Mouse (Mus musculus): ENCODE data around the gene Creb3. TPM values are rescaled to one million over a fixed set of nuclear protein-coding genes. Genes with fewer than 3 reads are reported as not detected.
"Not testable (repeated sequence)": the region's sequence is repeated elsewhere in the genome, so short reads cannot be mapped to it uniquely, and the experiment has no call there.

Creb3 gene
- total and polyA plus RNA-seq, 2 experiments from 2014 or later = 50.4 to 85.2 TPM

DNA sequence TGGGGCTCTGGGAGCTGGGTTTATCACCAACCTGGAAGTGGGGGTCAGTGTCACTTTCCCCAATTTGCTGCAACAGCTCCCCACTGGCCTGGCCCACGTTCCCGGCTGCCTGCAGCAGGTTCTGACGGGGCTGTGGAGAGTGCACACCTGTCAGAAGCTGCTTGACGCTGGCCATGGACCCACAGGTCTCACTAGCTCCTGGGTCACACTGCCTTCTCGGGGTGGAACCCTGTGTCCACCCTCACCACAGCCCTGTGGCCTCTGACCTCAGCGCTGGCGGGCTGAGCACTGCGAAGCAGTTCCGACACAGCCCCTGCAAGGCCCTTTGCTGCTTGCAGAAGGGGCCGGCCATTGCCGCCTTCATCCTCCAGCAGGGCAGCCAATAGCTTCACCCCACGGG is 13.1 kb upstream of the Creb3 start:
- 90% methylated on average over 12 of the region's 12 CpGs for WGBS
- ATAC-seq (ENCODE audit: low FRiP score) (no peak), DNase-seq (ENCODE audit: low spot score) (no peak)
- H3K4me2 ChIP-seq (ENCODE audit: low read depth, low read length, poor library complexity, severe bottlenecking) = no peak overlapping the region
- TF ChIP-seq CTCF (IDR thresholded peaks at IDR 0.05) = no peak
- H3K4me3 ChIP-seq (ENCODE audit: low read depth, low read length) = no peak overlapping the region
- peaks cover 87% of the 10 kb centered on the region for H3K36me3 ChIP-seq (ENCODE audit: insufficient read depth, low read length)
- no peaks in the 10 kb centered on the region for H3K9me3 ChIP-seq (ENCODE audit: low read length)
- no peaks in the 10 kb centered on the region for H3K4me1 ChIP-seq (ENCODE audit: insufficient read depth, low read length)
- H3K27me3 ChIP-seq (ENCODE audit: insufficient read depth, low read length) = no peaks in the 10 kb centered on the region
- H3K27ac ChIP-seq (ENCODE audit: low read depth, low read length) = no peak overlapping the region
- no peak overlapping the region for H3K9ac ChIP-seq (replicated peaks; ENCODE audit: low read length, poor library complexity, severe bottlenecking)

- H3K36me3 ChIP-seq (ENCODE audit: insufficient read depth, low read length) = peaks cover 84% of the 10 kb centered on the region
- WGBS = 88% methylated on average over 6 of the region's 6 CpGs
- not testable (repeated sequence) for H3K4me1 ChIP-seq (ENCODE audit: insufficient read depth, low read length); H3K4me3 ChIP-seq (ENCODE audit: low read depth, low read length); H3K4me2 ChIP-seq (ENCODE audit: low read depth, low read length, poor library complexity, severe bottlenecking); H3K9ac ChIP-seq (replicated peaks; ENCODE audit: low read length, poor library complexity, severe bottlenecking); H3K27me3 ChIP-seq (ENCODE audit: insufficient read depth, low read length); H3K9me3 ChIP-seq (ENCODE audit: low read length); ATAC-seq (ENCODE audit: low FRiP score); H3K27ac ChIP-seq (ENCODE audit: low read depth, low read length); DNase-seq (ENCODE audit: low spot score)
Measured at GRCm38 (mm10) chr4:43551854-43552253, 10.3 kb upstream of the Creb3 start.

DNA sequence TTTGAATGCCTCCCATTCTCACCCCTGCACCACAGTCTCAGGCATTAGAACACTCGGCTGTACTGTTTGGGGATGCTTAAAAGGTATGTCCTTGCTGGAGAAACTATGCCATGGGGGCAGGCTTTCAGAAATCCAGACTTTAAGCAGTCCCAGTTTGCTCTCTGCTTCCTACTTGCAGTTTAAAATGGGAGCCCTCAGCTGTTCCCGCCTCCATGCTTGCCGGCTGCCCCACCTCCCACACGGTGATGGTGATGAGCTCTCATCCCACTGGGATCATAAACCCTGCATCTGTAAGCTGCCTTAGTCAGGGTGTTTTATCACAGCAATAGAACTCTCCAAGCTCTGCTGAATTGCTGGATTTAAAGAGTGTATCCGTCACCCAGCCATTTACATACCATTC is 9.7 kb upstream of the Creb3 start:
- DNase-seq (ENCODE audit: low spot score) = no peak
- Histone ChIP-seq H3K9me3 (ENCODE audit: low read length) (no peaks in the 10 kb centered on the region), H3K4me2 (ENCODE audit: low read depth, low read length, poor library complexity, severe bottlenecking) (no peak overlapping the region), H3K9ac (replicated peaks; ENCODE audit: low read length, poor library complexity, severe bottlenecking) (no peak overlapping the region), H3K27ac (ENCODE audit: low read depth, low read length) (no peak overlapping the region), H3K4me3 (ENCODE audit: low read depth, low read length) (no peak overlapping the region), H3K4me1 (ENCODE audit: insufficient read depth, low read length) (no peaks in the 10 kb centered on the region), H3K27me3 (ENCODE audit: insufficient read depth, low read length) (no peaks in the 10 kb centered on the region), H3K36me3 (ENCODE audit: insufficient read depth, low read length) (peaks cover 82% of the 10 kb centered on the region)
- WGBS = 96% methylated on average over 5 of the region's 5 CpGs
- ATAC-seq (ENCODE audit: low FRiP score) = no peak
- TF ChIP-seq CTCF (IDR thresholded peaks at IDR 0.05) = no peak

GRCm38 (mm10) chr4:43553891-43554290 is 8.2 kb upstream of the Creb3 start:
- peaks cover 67% of the 10 kb centered on the region for H3K36me3 ChIP-seq (ENCODE audit: insufficient read depth, low read length)
- H3K4me2 ChIP-seq (ENCODE audit: low read depth, low read length, poor library complexity, severe bottlenecking) = no peak overlapping the region
- H3K27ac ChIP-seq (ENCODE audit: low read depth, low read length) = no peak overlapping the region
- TF ChIP-seq CTCF (IDR thresholded peaks at IDR 0.05) = no peak
- ATAC-seq (ENCODE audit: low FRiP score) = no peak
- DNase-seq (ENCODE audit: low spot score) = no peak
- H3K4me1 ChIP-seq (ENCODE audit: insufficient read depth, low read length) = peaks cover 3% of the 10 kb centered on the region; the same call in 1 of the 2 replicates
- H3K9ac ChIP-seq (replicated peaks; ENCODE audit: low read length, poor library complexity, severe bottlenecking) = no peak overlapping the region
- no peaks in the 10 kb centered on the region for H3K9me3 ChIP-seq (ENCODE audit: low read length)
- no peak overlapping the region for H3K4me3 ChIP-seq (ENCODE audit: low read depth, low read length)
- no peaks in the 10 kb centered on the region for H3K27me3 ChIP-seq (ENCODE audit: insufficient read depth, low read length)

DNA sequence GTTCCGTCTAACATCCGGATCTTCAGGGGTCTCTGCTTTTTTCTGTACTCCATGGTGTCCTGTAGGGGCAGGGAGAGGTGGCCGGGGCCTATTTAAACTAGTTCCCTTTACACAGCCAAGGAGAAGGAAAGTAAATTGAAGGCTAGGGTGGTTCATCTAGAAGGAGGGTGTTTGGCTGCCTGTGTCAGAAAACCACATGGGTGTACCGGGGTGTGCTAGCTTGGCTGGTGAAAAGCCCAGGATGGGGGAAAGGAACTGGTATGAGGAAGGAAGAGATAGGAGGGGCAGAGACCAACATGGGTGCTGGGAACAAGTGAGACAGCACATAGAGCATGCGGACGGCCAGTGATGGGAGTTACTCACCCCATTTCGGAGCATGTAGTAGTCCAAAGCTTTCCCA is 6.2 kb upstream of the Creb3 start:
- ATAC-seq (ENCODE audit: low FRiP score) (no peak), DNase-seq (ENCODE audit: low spot score) (no peak)
- TF ChIP-seq CTCF (IDR thresholded peaks at IDR 0.05) = no peak
- Histone ChIP-seq H3K4me2 (ENCODE audit: low read depth, low read length, poor library complexity, severe bottlenecking) (no peak overlapping the region), H3K27me3 (ENCODE audit: insufficient read depth, low read length) (no peaks in the 10 kb centered on the region), H3K27ac (ENCODE audit: low read depth, low read length) (no peak overlapping the region), H3K4me3 (ENCODE audit: low read depth, low read length) (no peak overlapping the region), H3K36me3 (ENCODE audit: insufficient read depth, low read length) (peaks cover 47% of the 10 kb centered on the region), H3K9ac (replicated peaks; ENCODE audit: low read length, poor library complexity, severe bottlenecking) (no peak overlapping the region), H3K9me3 (ENCODE audit: low read length) (no peaks in the 10 kb centered on the region), H3K4me1 (ENCODE audit: insufficient read depth, low read length) (peaks cover 10% of the 10 kb centered on the region)
- WGBS = over 99% methylated on average over 7 of the region's 7 CpGs

GRCm38 (mm10) chr4:43558028-43558630 is 4.0 kb upstream of the Creb3 start:
- 69% methylated on average over 5 of the region's 5 CpGs for WGBS
- Histone ChIP-seq H3K9ac (replicated peaks; ENCODE audit: low read length, poor library complexity, severe bottlenecking) (no peak overlapping the region), H3K4me1 (ENCODE audit: insufficient read depth, low read length) (peaks cover 14% of the 10 kb centered on the region), H3K9me3 (ENCODE audit: low read length) (no peaks in the 10 kb centered on the region), H3K4me3 (ENCODE audit: low read depth, low read length) (no peak overlapping the region), H3K4me2 (ENCODE audit: low read depth, low read length, poor library complexity, severe bottlenecking) (no peak overlapping the region), H3K27ac (ENCODE audit: low read depth, low read length) (no peak overlapping the region), H3K36me3 (ENCODE audit: insufficient read depth, low read length) (peaks cover 34% of the 10 kb centered on the region), H3K27me3 (ENCODE audit: insufficient read depth, low read length) (no peaks in the 10 kb centered on the region)
- no peak for ATAC-seq (ENCODE audit: low FRiP score)
- no peak for DNase-seq (ENCODE audit: low spot score)
- TF ChIP-seq CTCF (IDR thresholded peaks at IDR 0.05) = no peak

All from midbrain, postnatal 0 days (tissue).